Mouse (Mus musculus) kidney, adult 11 months (tissue): Measurements from ENCODE around the gene Mtmr10.

Experiments used
- DNase-seq: peaks from one replicate; pipeline ENCODE4 v3.0.0; 2022

Mtmr10 gene

DNA sequence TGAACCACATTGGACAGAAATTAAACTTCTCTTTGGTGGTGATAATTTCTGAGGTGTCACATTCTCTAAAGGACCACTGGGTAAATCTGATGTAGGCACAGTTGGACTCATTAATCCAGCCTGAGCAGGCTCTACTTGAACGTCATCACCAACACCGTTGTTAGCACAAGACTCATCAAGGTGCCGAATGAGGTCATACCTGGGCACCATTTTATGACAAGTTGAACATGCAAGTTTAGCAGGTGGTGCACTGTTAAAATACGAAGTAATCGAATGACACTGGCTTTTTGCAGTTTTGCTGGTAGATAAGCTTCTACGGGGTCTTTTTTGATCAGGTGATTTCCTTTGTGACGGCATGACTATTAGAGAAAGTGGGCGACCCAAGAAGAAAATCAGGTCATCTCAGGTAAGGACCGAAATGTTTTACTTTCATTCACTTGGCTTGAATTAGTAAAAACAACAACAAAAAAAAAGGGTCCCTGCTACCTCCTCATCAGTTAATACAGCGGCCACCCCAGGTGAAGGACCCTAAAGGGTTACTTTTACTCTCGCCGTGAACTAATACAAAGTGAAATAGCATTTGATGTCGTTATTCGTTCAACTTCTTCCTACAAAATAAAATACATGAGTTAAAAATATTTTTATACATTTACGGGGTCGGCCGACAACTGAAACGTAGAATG is 85.8 kb downstream of the Mtmr10 start:
- DNase-seq = no peak

DNA sequence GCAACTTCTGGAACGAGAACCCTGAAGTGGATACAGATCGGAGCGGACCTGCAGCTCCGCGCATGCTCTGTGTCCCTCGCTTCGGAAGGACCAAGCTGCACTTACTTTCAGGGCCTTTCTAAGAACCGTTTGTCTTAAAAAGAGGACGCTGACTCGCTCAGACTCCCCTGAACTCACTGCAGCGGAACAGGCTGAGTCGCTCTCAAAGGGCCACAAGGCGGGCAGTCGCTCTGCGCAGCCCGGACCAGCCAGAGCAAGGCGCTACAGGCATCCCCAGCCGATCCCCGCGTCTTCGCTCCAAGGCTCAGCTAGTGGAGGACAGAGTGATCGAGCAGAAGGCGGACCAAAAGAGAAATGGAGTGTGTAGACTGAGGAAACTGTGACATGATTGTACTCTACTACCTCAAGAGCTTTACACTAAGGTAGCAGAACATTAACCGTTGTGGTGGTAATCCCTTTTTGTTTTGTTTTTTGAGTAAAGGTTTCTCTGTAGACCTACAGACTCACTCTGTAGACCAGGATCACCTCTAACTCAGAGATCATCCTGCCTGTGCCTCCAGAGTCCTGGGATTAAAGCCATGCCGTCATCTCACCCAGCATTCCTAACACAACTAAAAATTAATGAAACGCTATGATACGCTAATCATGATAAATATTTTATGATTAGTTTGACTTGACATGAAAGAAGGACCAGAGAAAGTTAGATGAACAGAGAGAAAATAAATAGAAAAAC is 86.5 kb downstream of the Mtmr10 start, which contains the start of gene Fan1:
Gene Fan1, minus strand, starts transcription at position 266 of the 733 bp plus-strand sequence.
- peak; percentile 85 for DNase-seq
